Mouse (Mus musculus) midbrain, postnatal 0 days (tissue): ENCODE measurements around the gene Mad1l1. TPM values are rescaled to one million over a fixed set of nuclear protein-coding genes. Genes with fewer than 3 reads are reported as not detected.

ENCODE experiments used
- ATAC-seq: fragments of 200-750 bp; cut with Nextera tagmentation; 2 replicates; pipeline ENCODE4 v1.8.0; 2017; ENCODE audit warnings: moderate number of reproducible peaks, mild to moderate bottlenecking, moderate TSS enrichment, moderate library complexity; ENCODE audit not compliant: low FRiP score
- DNase-seq: peaks from one replicate; pipeline ENCODE4 v3.0.0-alpha.2; 2015; ENCODE audit warnings: low spot score
- H3K27ac ChIP-seq: fragments of 300-500 bp; sonication (generic); 2 replicates; pipeline ENCODE4 v1.5.1; 2014; ENCODE audit warnings: low read depth, mild to moderate bottlenecking, low read length, mixed read lengths
- H3K27me3 ChIP-seq: fragments of 300-500 bp; sonication (generic); 2 replicates; pipeline ENCODE4 v1.6.1; 2014; ENCODE audit warnings: low read length, control low read depth, mixed read lengths; ENCODE audit not compliant: insufficient read depth
- H3K36me3 ChIP-seq: fragments of 300-500 bp; sonication (generic); 2 replicates; pipeline ENCODE4 v1.6.1; 2014; ENCODE audit warnings: low read length, control low read depth, mixed read lengths; ENCODE audit not compliant: insufficient read depth
- H3K4me1 ChIP-seq: fragments of 300-500 bp; sonication (generic); 2 replicates; pipeline ENCODE4 v1.6.1; 2014; ENCODE audit warnings: mild to moderate bottlenecking, control low read depth, antibody characterized with exemption, low read length, mixed read lengths; ENCODE audit not compliant: insufficient read depth
- H3K4me2 ChIP-seq: fragments of 300-500 bp; sonication (generic); 2 replicates; pipeline ENCODE4 v1.6.1; 2014; ENCODE audit warnings: low read depth, mild to moderate bottlenecking, low read length, mixed read lengths; ENCODE audit not compliant: poor library complexity, severe bottlenecking
- H3K4me3 ChIP-seq: fragments of 300-500 bp; sonication (generic); 2 replicates; pipeline ENCODE4 v1.5.1; 2014; ENCODE audit warnings: low read depth, mild to moderate bottlenecking, low read length, moderate library complexity
- H3K9ac ChIP-seq: fragments of 300-500 bp; sonication (generic); replicated peaks from 2 replicates; pipeline ENCODE4 v1.6.1; 2014; ENCODE audit warnings: mild to moderate bottlenecking, low read length, moderate library complexity, mixed read lengths; ENCODE audit not compliant: poor library complexity, severe bottlenecking
- H3K9me3 ChIP-seq: fragments of 300-500 bp; sonication (generic); 2 replicates; pipeline ENCODE4 v1.6.1; 2016; ENCODE audit warnings: low read length, control low read depth
- CTCF ChIP-seq: IDR thresholded peaks from 2 replicates; pipeline ENCODE4 v1.5.1; 2016; ENCODE audit warnings: antibody characterized with exemption, mild to moderate bottlenecking
- WGBS: fragments of 180-500 bp; shearing (Covaris S2); extraction: QIAGEN DNeasy Blood & Tissue Kit; methylation state at CpG from one replicate; pipeline ENCODE4 v1.1.7; 2014; 5-methylcytosine and 5-hydroxymethylcytosine counted together
- polyA plus RNA-seq: library from polyadenylated mRNA; unstranded; fragments of >200 nt; fragmentation: Nextera tagmentation; extraction: Ambion mirVana; gene quantifications from 2 replicates; pipeline ENCODE4 v1.2.1, GENCODE M21; 2015
- total RNA-seq: library from RNA; depleted of rRNA; stranded (reverse); fragments of >200 nt; gene quantifications from 2 replicates; pipeline ENCODE4 v1.2.3, GENCODE M21; 2014

Gene Mad1l1
- total and polyA plus RNA-seq, 2 experiments from 2014 or later, result 25.9 to 33.5 TPM

- no peak for TF ChIP-seq CTCF
- DNase-seq, result no peak
- H3K9me3 ChIP-seq, result no peaks in the 10 kb centered on the region
- WGBS, result 97% methylated on average over 10 of the region's 10 CpGs
- no peak overlapping the region for H3K4me3 ChIP-seq
- no peak overlapping the region for H3K27ac ChIP-seq
- H3K4me2 ChIP-seq, result no peak overlapping the region
- no peaks in the 10 kb centered on the region for H3K4me1 ChIP-seq
- H3K9ac ChIP-seq, result no peak overlapping the region
- H3K27me3 ChIP-seq, result no peaks in the 10 kb centered on the region
- H3K36me3 ChIP-seq, result no peaks in the 10 kb centered on the region
- ATAC-seq, result no peak
These were observed 64.7 kb downstream of the Mad1l1 start for GRCm38 (mm10) chr5:140256685-140257084.

GRCm38 (mm10) chr5:140255265-140255664 is 66.1 kb downstream of the Mad1l1 start:
- no peaks in the 10 kb centered on the region for H3K27me3 ChIP-seq
- H3K9me3 ChIP-seq, result no peaks in the 10 kb centered on the region
- H3K27ac ChIP-seq, result no peak overlapping the region
- H3K36me3 ChIP-seq, result no peaks in the 10 kb centered on the region
- H3K9ac ChIP-seq, result no peak overlapping the region
- H3K4me2 ChIP-seq, result no peak overlapping the region
- TF ChIP-seq CTCF, result no peak
- ATAC-seq (no peak), DNase-seq (no peak)
- no peaks in the 10 kb centered on the region for H3K4me1 ChIP-seq
- H3K4me3 ChIP-seq, result no peak overlapping the region
- 91% methylated on average over 5 of the region's 5 CpGs for WGBS

GRCm38 (mm10) chr5:140254656-140255055 is 66.7 kb downstream of the Mad1l1 start:
- 88% methylated on average over 1 of the region's 1 CpGs for WGBS
- no peak for DNase-seq
- ATAC-seq, result no peak

GRCm38 (mm10) chr5:140251989-140252388 is 69.4 kb downstream of the Mad1l1 start:
- ATAC-seq (no peak), DNase-seq (peak; percentile 38)
- Histone ChIP-seq H3K4me3 (no peak overlapping the region), H3K4me1 (no peaks in the 10 kb centered on the region), H3K27ac (no peak overlapping the region), H3K27me3 (no peaks in the 10 kb centered on the region), H3K36me3 (no peaks in the 10 kb centered on the region), H3K4me2 (no peak overlapping the region), H3K9ac (no peak overlapping the region), H3K9me3 (no peaks in the 10 kb centered on the region)
- no peak for TF ChIP-seq CTCF
- 72% methylated on average over 2 of the region's 2 CpGs for WGBS

More at GRCm38 (mm10) chr5:140254656-140255055, 66.7 kb downstream of the Mad1l1 start:
- H3K9me3 ChIP-seq, result no peaks in the 10 kb centered on the region
- no peak overlapping the region for H3K27ac ChIP-seq
- H3K4me2 ChIP-seq, result no peak overlapping the region
- H3K36me3 ChIP-seq, result no peaks in the 10 kb centered on the region
- TF ChIP-seq CTCF, result no peak
- no peak overlapping the region for H3K9ac ChIP-seq
- H3K4me3 ChIP-seq, result no peak overlapping the region
- no peaks in the 10 kb centered on the region for H3K27me3 ChIP-seq
- H3K4me1 ChIP-seq, result no peaks in the 10 kb centered on the region

- Histone ChIP-seq H3K4me1 (no peaks in the 10 kb centered on the region), H3K27me3 (no peaks in the 10 kb centered on the region), H3K4me3 (no peak overlapping the region), H3K9me3 (no peaks in the 10 kb centered on the region), H3K4me2 (no peak overlapping the region), H3K9ac (no peak overlapping the region), H3K36me3 (no peaks in the 10 kb centered on the region), H3K27ac (no peak overlapping the region)
- peak; percentile 76 for TF ChIP-seq CTCF
- DNase-seq (peak; percentile 73), ATAC-seq (peak; percentile 62; the same call in 1 of the 2 replicates)
- WGBS, result 80% methylated on average over 3 of the region's 3 CpGs
These were observed 71.0 kb downstream of the Mad1l1 start for GRCm38 (mm10) chr5:140250370-140250769.

GRCm38 (mm10) chr5:140249359-140250062 is 71.8 kb downstream of the Mad1l1 start:
- H3K9ac ChIP-seq, result no peak overlapping the region
- no peaks in the 10 kb centered on the region for H3K4me1 ChIP-seq
- H3K27me3 ChIP-seq, result no peaks in the 10 kb centered on the region
- ATAC-seq (no peak), DNase-seq (no peak)
- 29% methylated on average over 6 of the region's 6 CpGs for WGBS
- H3K4me3 ChIP-seq, result no peak overlapping the region
- H3K36me3 ChIP-seq, result no peaks in the 10 kb centered on the region
- no peak overlapping the region for H3K4me2 ChIP-seq
- H3K9me3 ChIP-seq, result no peaks in the 10 kb centered on the region
- TF ChIP-seq CTCF, result no peak; the same call in 1 of the 2 replicates
- H3K27ac ChIP-seq, result no peak overlapping the region
